ENCODE assay signal across 10 mouse cellular contexts in the genomic region with DNA sequence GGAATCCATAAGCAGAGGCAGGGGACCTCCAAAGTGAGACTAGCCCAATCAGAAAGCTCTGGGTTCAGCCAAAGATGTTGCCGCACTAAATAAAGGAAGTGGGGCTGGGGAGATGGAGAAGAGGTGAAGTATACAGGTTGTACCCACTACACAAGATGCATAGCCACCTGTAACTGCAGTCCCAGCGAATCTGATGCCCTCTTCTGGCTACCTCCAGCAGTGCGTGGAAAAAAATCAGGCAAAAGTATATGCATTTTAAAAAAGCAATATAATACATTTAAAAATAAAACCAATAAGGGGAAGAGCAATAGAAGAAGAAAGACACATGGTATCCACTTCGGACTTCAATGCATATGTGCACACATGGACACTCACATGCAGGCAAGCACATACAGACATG.
"Had no signal": no experiment of that assay in that cellular context is flagged by ENCODE, and none has a peak within 500 bp of the region (broad histone marks: within the 10 kb centered on the region; RNA-seq: fewer than 3 reads in every experiment).

No protein-coding gene starts in this region.

- H3K4me3 ChIP-seq: limb, embryonic 15.5 days; liver, embryonic 12.5 days; lung, embryonic 15.5 days; neural tube, embryonic 12.5 days had no signal

- H3K27me3 ChIP-seq: limb, embryonic 15.5 days; liver, embryonic 12.5 days; lung, embryonic 15.5 days; neural tube, embryonic 12.5 days had no signal

- H3K36me3 ChIP-seq: limb, embryonic 15.5 days; liver, embryonic 12.5 days; lung, embryonic 15.5 days; neural tube, embryonic 12.5 days had no signal

- H3K9ac ChIP-seq: limb, embryonic 15.5 days; liver, embryonic 12.5 days; lung, embryonic 15.5 days; neural tube, embryonic 12.5 days had no signal

- H3K9me3 ChIP-seq: limb, embryonic 15.5 days; liver, embryonic 12.5 days; lung, embryonic 15.5 days; neural tube, embryonic 12.5 days had no signal

- H3K27ac ChIP-seq: limb, embryonic 15.5 days; liver, embryonic 12.5 days; lung, embryonic 15.5 days; neural tube, embryonic 12.5 days had no signal

- ATAC-seq: liver, embryonic 12.5 days had no signal

- H3K4me1 ChIP-seq: limb, embryonic 15.5 days; liver, embryonic 12.5 days; lung, embryonic 15.5 days; neural tube, embryonic 12.5 days had no signal

- H3K4me2 ChIP-seq: limb, embryonic 15.5 days; liver, embryonic 12.5 days; lung, embryonic 15.5 days; neural tube, embryonic 12.5 days had no signal

- DNase-seq: kidney, adult 2 months; kidney, postnatal 36 days; lung, postnatal 14 days; midbrain, embryonic 14.5 days; thymus, adult 2 months; thymus, postnatal 25 days had no signal
